Mouse (Mus musculus) CD4-positive helper T cell, adult 2 months (primary cell): ENCODE data around the gene Chrnb2.
"Not testable (repeated sequence)": the region's sequence is repeated elsewhere in the genome, so short reads cannot be mapped to it uniquely, and the experiment has no call there.

Experiments
- DNase-seq: peaks from one replicate; pipeline ENCODE4 v3.0.0-alpha.2; 2012; ENCODE audit warnings: low read depth, missing footprints, low spot score

The Chrnb2 gene

GRCm38 (mm10) chr3:89764119-89764724, at the start of gene Chrnb2:
Chrnb2 (minus strand) TSS chr3:89764632.
- DNase-seq = peak; percentile 80

DNA sequence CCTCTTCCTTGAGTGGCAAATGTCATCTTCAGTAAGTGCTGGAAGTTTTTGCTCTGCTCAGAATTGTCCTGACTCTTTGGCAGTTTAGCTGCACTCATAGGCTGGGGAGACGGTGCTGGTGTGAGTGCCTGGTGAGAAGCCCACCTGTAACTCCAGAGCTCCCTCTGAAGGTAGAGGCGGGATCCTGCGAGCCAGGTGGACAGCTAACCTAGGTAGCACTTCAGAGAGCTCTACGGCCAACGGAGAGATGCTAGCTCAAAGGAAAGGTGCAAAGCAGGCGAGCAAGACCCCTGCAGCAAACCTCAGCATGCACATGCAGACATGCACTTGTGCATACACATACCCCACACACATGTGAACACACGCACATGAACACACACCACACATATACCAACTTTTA, 49.6 kb upstream of the Chrnb2 start:
- no peak for DNase-seq

DNA sequence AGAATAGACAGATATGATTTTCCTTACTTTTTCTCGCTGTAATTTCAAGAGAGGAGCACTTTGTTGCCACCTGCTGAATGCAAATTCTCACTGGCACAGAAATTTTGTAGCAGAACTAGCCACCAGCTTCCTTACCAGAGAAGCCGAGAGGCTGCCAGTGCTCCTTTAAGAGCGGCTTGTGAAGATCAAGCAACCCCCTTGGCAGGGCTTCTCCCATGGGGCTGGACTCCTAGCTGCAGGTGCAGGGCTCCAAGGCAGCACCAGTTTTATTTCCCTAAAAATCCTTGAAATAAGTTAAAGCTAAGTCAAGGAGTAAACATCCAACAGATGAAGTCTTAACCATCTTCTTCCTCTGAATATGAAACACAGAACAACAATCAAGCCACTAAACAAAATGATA, 47.7 kb upstream of the Chrnb2 start:
- no peak for DNase-seq

GRCm38 (mm10) chr3:89810841-89811240, 46.4 kb upstream of the Chrnb2 start:
- peak; percentile 21 for DNase-seq

- DNase-seq = no peak
Observed at GRCm38 (mm10) chr3:89808638-89809037, 44.2 kb upstream of the Chrnb2 start.

GRCm38 (mm10) chr3:89807881-89808280, 43.4 kb upstream of the Chrnb2 start:
- no peak for DNase-seq

- DNase-seq = no peak
Observed at GRCm38 (mm10) chr3:89807171-89807570, 42.7 kb upstream of the Chrnb2 start.

DNA sequence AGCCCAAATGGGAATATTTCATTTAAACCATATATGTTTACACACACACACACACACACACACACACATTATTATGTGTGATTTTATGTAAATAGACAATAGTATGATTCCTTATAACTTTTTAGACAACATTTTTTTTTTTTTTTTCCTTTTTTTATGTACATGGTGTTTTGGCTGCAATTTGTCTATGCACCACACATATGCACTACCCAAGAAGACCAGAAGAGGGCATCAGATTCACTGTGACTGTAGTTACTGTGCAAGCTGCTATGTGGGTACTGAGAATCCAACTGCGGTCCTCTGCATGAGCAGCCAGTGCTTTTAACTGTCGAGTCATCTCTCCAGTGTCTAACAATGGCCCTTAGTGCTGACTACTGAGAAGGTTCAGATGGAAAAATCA, 42.3 kb upstream of the Chrnb2 start:
- DNase-seq = peak; percentile 31

DNA sequence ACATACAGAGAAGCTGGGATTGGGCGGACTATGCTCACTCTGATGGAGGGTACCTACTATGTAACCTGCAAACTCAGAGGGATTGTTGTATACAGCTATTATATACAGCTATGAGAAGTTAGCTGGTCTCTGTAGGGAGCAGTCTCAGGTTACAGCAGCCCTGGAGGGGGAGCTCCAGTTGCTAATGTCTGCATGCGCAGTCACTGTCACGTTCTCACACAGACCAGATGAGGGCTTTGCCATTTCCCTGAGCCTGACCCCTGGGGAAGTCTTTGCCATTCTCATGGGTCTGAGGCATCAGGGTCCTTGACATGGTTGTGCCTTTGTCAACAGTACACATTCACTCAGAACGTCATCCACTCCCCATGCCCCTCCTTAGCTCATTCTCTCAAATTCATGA, 40.7 kb upstream of the Chrnb2 start:
- DNase-seq = no peak

DNA sequence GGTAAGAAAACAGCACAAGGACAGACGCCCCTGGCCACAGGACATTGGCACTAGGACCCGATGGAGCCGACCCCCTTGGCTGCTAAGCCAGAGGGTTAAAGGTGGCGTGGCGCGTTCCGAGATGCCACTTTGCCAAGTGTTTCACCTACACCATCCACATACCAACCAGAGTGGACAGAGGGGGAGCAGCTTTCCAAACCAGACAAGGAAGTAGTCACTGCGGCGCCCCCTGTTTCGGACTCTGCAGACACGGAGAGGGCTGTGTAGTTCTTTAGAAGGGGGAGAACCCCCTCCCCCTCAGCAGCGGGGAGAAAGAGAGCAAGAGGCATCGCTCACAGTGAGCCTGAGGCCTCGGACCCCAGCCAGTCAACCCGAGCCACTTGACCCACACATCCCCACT, 38.4 kb upstream of the Chrnb2 start:
- DNase-seq = no peak

DNA sequence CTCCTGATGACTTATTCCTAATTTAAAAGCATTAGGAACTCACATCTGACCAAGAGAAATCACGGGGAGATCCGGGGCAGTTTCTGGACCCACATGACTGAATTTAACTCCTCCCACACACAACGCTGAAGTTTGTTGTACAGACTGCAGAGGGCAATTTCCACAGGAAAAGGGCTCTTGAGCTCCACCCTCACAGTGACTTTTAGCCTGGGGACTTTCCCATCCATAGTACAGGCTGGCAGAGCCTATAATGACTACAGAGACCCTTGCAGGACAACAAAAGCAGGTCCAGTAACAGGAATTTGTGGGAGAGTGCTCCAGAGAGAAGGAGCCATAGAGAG, 37.0 kb upstream of the Chrnb2 start:
- peak; percentile 85 for DNase-seq

DNA sequence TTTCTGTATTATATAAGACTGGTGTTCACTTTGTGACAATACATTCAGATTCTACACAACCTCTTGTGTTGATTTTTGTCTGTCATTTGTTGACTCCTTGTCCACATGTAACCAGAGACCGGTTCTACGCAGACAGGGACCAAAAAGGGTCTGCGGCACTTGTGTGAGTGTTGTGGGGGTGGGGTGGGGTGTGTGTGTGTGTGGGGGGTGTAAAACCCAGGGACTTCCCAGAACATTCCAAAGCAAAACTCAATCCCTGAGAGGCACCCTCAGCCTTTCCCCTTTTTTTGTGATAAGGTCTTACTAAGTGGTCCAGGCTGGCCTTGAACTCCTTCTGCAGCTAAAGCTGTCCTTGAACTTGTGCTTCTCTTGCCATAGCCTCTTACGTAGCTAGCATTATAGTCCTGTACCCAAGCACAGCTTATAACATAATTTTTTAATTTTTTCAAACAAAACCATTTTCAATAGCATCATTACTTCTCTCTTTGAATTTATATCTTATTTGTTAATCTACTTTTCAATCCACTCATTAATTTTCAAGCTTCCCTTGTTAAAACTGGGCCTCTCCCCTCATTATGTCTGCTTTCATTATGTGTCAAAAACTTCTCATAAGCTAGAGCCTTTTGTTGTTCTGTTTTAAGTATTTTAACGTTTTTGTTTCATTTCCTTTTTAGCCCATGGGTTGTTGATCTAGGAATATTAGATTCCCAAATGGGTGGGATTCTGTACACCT, 36.5 kb upstream of the Chrnb2 start:
- DNase-seq = no peak

DNA sequence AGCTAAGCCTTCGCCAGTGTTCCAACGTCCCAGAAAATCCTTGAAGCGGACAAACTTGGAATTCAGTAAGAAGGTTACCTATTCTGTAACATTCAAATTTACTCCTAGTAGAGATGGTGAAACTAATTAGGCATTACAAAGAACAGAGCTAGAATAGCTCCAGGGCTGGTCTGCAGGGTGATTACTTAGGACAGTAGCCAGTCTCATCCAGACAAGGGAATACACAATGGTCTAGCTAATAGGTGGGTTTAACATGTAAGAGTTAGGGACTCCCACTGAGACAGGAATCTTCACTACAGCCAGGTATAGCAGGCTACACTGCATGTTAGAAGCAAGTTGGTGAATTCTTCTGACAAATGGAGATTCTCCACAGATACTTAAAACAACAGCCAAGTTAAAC, 35.6 kb upstream of the Chrnb2 start:
- not testable (repeated sequence) for DNase-seq

DNA sequence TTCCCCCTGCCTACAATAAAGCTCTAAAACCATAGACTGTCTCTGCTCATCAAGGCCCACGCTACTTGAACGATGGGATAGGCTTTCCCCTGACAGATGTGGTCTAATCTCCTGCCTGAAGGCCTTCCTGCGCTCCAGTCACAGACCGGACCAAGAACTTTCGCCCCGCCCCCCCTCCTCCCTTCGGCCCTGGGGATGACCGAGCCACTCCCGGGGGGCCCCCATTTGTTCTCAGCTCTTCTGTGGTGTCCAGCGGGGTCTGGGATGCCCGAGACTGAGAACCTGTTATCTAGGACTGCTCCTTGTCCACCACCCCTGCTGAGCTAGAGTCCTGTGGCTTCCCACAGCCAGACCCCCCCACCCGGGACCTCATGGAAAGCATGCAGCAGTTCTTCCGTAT, 35.0 kb upstream of the Chrnb2 start:
- no peak for DNase-seq

GRCm38 (mm10) chr3:89798518-89798917, 34.1 kb upstream of the Chrnb2 start:
- no peak for DNase-seq

GRCm38 (mm10) chr3:89796358-89796757, 31.9 kb upstream of the Chrnb2 start:
- DNase-seq = no peak

- no peak for DNase-seq
Observed at GRCm38 (mm10) chr3:89795746-89796145, 31.3 kb upstream of the Chrnb2 start.

DNA sequence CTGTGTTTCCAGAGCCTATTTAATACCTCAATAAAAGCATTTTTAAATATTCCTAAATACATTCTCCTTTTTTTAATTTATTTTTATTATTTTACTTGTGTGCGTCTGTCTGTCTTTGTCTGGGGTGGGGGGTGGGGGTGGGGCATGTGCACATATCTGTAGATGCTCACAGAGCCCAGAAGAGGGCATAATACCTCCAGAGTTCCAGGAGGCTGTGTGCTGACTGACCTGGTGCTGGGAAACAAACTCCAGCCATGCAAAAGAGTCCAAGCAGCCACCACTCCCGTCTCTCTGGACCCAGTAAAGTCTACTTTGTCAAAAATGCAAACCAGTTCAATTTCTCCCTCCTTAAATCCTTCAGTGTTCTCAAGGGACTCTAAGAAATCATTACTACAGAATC, 30.2 kb upstream of the Chrnb2 start:
- DNase-seq = no peak

GRCm38 (mm10) chr3:89788680-89789352, 24.4 kb upstream of the Chrnb2 start:
- DNase-seq = no peak

DNA sequence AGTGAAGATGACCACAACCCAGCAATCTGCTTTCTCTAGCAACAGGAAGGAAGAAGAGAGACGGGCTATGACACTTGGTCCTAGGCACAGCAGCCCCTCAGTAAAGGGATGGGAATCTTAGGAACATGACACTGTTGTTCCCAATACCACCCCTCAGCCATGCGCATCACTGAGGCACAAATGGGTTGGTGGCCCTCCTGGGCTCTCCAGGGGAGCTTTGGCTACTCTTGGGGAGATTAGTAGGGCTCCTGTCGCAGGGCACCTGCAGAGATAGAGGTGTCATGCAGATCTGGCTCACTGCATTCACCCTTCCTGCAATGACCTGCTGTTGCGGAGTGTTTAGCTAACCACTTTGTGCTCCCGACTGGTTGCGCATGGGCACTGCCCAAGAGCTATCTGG, 21.8 kb upstream of the Chrnb2 start:
- DNase-seq = no peak

DNA sequence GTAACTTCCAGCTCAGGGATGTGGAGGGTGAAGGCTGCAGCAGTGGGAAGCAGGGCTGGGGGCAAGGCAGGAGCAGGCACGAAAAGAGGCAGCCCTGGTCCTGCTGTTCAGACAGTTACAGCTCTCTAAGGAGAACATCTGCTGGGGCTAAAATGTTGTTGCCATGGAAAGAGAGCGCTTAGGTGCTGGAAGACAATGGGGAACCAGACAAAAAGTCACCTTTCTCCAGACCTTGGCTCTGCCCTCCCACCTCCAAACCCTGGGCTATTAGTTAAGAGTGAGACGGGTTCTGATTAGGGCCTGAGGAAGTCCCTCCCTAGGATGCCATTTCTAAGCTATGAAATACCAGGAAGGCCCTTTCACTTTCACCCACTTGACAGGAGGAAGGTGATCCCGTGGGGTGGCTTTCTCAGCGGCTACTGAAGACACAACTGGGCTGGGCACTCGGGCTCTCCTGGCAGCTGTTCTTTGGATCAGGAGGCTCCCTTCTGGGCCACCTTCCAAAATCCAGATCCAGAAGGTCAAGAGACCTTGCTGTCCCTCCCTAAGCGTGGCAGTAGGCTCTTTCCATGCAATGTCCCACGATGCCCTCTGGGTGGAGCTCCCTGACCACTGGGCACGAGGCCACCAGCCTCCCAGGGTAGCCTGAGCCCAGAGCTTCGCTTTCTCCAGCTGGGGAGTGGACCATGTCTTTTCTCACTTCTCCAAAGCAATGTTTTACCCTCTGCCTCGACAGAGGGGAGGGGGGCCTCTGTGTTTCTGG, 20.7 kb upstream of the Chrnb2 start:
- DNase-seq = peak; percentile 28

GRCm38 (mm10) chr3:89781640-89782039, 17.2 kb upstream of the Chrnb2 start:
- no peak for DNase-seq
